Mouse (Mus musculus): ENCODE measurements around the gene Wdr93. TPM values are rescaled to one million over a fixed set of nuclear protein-coding genes. Genes with fewer than 3 reads are reported as not detected.

The Wdr93 gene
- polyA plus RNA-seq (2012) = 0.03 TPM in 1 of 2 replicates, not detected in the other

- no peak for TF ChIP-seq GATA1 (IDR thresholded peaks at IDR 0.05; ENCODE audit: low read length)
Measured at GRCm38 (mm10) chr7:79742659-79743536, at the start of gene Wdr93, which contains the start of gene Pex11a. Wdr93 (plus strand) TSS chr7:79743163. Pex11a (minus strand) TSS chr7:79743131.

- no peak for TF ChIP-seq GATA1 (IDR thresholded peaks at IDR 0.05; ENCODE audit: low read length)
Measured at GRCm38 (mm10) chr7:79696495-79696894, 46.5 kb upstream of the Wdr93 start.

GRCm38 (mm10) chr7:79702755-79703154 is 40.2 kb upstream of the Wdr93 start:
- no peak for TF ChIP-seq GATA1 (IDR thresholded peaks at IDR 0.05; ENCODE audit: low read length)

GRCm38 (mm10) chr7:79705210-79705609 is 37.8 kb upstream of the Wdr93 start:
- no peak for TF ChIP-seq GATA1 (IDR thresholded peaks at IDR 0.05; ENCODE audit: low read length)

DNA sequence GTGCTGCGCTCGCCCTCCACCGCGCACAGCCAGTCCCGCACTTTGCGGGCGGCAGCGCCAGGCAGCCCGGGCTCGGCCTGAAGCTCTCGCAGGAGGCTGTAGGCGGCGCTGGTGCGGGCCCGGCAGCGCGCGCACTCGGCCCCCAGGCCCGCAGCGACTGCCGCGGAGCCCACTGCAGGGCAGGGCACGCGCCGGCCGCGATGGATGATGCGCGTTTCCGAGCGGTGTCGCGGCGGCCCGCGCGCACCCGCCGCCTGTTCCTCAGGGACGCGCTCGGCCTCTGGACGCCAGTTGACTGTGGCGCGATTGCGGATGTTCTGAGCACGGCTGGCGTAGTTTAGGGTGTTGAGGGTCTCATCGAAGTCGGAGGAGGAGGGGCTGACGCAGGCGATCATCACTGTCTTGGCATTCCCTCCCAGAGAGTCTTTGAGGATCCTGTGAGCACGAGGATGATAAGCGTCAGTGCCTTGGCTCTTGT is 32.8 kb upstream of the Wdr93 start:
- no peak for TF ChIP-seq GATA1 (IDR thresholded peaks at IDR 0.05; ENCODE audit: low read length)

GRCm38 (mm10) chr7:79710831-79711230 is 32.1 kb upstream of the Wdr93 start:
- TF ChIP-seq GATA1 (IDR thresholded peaks at IDR 0.05; ENCODE audit: low read length) = no peak

GRCm38 (mm10) chr7:79715187-79715981 is 27.6 kb upstream of the Wdr93 start, which contains the start of gene Kif7:
Kif7 (minus strand) TSS chr7:79715720.
- TF ChIP-seq GATA1 (IDR thresholded peaks at IDR 0.05; ENCODE audit: low read length) = no peak

GRCm38 (mm10) chr7:79721386-79721977 is 21.5 kb upstream of the Wdr93 start:
- no peak for TF ChIP-seq GATA1 (IDR thresholded peaks at IDR 0.05; ENCODE audit: low read length)

DNA sequence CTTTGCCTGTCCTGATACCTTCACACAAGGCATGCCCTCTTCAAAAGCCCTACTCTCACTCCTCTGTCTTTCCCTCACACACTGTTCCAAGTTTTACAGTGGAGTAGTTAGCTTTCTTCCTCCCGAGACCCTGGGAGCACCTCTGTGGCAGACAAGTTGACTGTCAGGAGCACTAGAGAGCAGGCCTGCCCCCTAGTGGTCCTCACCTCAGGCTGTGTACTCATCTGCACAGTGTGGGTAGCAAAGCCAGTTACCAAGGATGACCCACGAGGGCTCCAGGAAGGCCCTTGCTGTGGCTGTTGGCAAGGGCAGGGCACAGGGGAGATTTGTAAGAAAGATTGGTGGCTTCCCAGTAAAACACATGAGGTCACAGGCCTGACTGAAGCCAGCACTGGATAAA is 15.9 kb upstream of the Wdr93 start:
- TF ChIP-seq GATA1 (IDR thresholded peaks at IDR 0.05; ENCODE audit: low read length) = no peak

DNA sequence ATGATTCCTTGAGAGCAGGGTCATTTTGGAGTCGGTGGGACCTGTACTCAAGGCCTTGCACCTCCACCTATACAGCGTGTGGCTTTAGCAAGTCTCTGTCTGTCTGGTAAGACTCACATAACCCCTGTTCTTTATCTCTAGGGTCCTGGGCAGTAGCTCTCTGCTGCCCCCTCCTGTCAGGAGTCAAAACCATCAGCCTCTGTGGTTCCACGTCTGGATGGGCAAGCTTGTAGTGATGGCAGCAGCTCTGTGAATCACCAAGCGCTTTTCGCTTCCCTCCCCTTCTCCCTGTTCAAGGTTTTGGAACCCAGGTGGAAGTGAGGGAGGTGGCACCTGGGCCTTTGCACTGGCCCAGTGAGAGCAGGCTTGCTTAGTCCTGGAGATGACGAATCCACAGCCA is 14.7 kb upstream of the Wdr93 start:
- no peak for TF ChIP-seq GATA1 (IDR thresholded peaks at IDR 0.05; ENCODE audit: low read length)

- no peak for TF ChIP-seq GATA1 (IDR thresholded peaks at IDR 0.05; ENCODE audit: low read length)
Measured at GRCm38 (mm10) chr7:79729169-79729568, 13.8 kb upstream of the Wdr93 start.

DNA sequence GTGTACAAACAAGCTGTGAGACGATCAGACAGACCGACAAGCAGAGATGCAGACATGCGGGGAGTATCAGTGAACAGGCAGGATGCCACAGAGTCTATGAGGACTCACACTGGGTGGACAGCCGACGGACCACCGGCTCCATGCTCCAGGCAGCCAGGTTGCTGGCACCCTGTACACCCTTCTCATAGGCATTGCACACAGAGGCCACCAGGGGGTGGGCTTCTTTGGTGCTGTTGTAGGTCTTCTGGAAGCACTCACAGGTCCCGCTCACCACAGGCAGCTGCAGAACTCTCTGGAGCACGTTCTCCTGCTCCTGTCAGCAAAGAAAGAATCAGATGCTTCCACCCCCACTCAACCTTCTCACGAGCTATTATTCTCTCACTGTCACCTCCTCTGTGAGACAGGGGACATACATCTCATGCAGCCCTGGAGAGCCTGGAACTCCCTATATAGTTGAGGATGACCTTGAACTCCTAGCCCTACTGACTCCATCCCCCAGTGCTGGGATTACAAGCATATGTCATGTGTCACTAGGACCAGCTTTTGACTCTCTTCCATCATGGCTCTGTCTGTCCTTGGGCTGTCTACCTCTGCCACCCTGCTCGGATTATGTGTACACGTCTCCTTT is 13.1 kb upstream of the Wdr93 start:
- TF ChIP-seq GATA1 (IDR thresholded peaks at IDR 0.05; ENCODE audit: low read length) = no peak

DNA sequence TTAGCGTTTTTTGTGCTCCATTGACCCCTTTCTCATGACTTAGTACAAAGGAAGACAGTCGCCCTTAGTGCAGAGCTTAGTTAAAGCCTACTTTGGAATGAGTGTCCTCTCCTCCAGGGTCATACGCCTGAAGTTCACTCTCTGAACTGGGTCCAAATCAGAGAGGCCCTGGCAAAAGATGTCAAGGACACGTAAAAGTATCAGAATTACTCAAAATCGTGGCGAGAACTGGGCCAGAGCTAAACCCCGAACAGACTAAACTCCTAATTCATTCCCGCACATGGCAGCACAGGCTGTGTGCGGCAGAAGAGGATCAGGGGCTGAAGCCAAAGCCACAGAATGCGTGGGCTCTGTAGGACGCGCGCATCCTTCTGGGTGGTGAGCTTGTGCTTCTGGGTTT is 11.5 kb upstream of the Wdr93 start:
- no peak for TF ChIP-seq GATA1 (IDR thresholded peaks at IDR 0.05; ENCODE audit: low read length)

GRCm38 (mm10) chr7:79732622-79733021 is 10.3 kb upstream of the Wdr93 start, which contains the start of gene Plin1:
Plin1 (minus strand) TSS chr7:79732903.
- TF ChIP-seq GATA1 (IDR thresholded peaks at IDR 0.05; ENCODE audit: low read length) = no peak

GRCm38 (mm10) chr7:79734563-79734962 is 8.4 kb upstream of the Wdr93 start:
- no peak for TF ChIP-seq GATA1 (IDR thresholded peaks at IDR 0.05; ENCODE audit: low read length)

Measured in G1E-ER4 (cell line).